Comparison of ENCODE assay signal across 8 mouse cellular contexts in genomic region chr17:28485977-28486400, GRCm38 (mm10). TPM values are rescaled to one million over a fixed set of nuclear protein-coding genes. Genes with fewer than 3 reads are reported as not detected.
DNase-seq lines count a peak whose midpoint lies in the region; ATAC-seq and TF ChIP-seq lines count a peak whose summit lies in the region.

No protein-coding gene starts in this region.

- TF ChIP-seq CTCF in heart, adult 2 months (IDR thresholded peaks at IDR 0.05): no peak
- no peak for TF ChIP-seq CTCF in kidney, adult 2 months (conservative IDR thresholded peaks at IDR 0.05; ENCODE audit: insufficient read depth, insufficient read length, low read depth, low read length)

- H3K79me2 ChIP-seq in heart, adult 2 months (replicated peaks; ENCODE audit: control insufficient read depth, insufficient read depth, low read length): no peaks in the 10 kb centered on the region

- no peaks in the 10 kb centered on the region for H3K27me3 ChIP-seq in embryonic facial prominence, embryonic 13.5 days
- H3K27me3 ChIP-seq in heart, adult 2 months (ENCODE audit: control insufficient read depth, insufficient read depth, low read length): no peaks in the 10 kb centered on the region
- H3K27me3 ChIP-seq in kidney, adult 2 months (replicated peaks; ENCODE audit: control insufficient read depth, insufficient read depth, low read length): no peaks in the 10 kb centered on the region
- no peaks in the 10 kb centered on the region for H3K27me3 ChIP-seq in limb, embryonic 11.5 days (ENCODE audit: control insufficient read depth, insufficient read depth, low read length)
- H3K27me3 ChIP-seq in midbrain, embryonic 14.5 days (ENCODE audit: control insufficient read depth, insufficient read depth, low read length): no peaks in the 10 kb centered on the region

- H3K27ac ChIP-seq in embryonic facial prominence, embryonic 13.5 days: peak overlapping the region; percentile 84
- H3K27ac ChIP-seq in heart, adult 2 months: peak overlapping the region; percentile 72
- H3K27ac ChIP-seq in kidney, adult 2 months (ENCODE audit: insufficient read depth, low read depth, low read length): peak overlapping the region; percentile 37; the same call in 1 of the 2 replicates
- peak overlapping the region; percentile 82 for H3K27ac ChIP-seq in limb, embryonic 11.5 days (replicated peaks; ENCODE audit: low read depth, low read length)
- H3K27ac ChIP-seq in midbrain, embryonic 14.5 days (replicated peaks; ENCODE audit: low read depth, low read length): peak overlapping the region; percentile 90

- TF ChIP-seq EP300 in heart, adult 2 months (IDR thresholded peaks at IDR 0.05; ENCODE audit: insufficient read depth, low read depth, low read length): no peak

- peak; percentile 99 for ATAC-seq in embryonic facial prominence, embryonic 13.5 days (ENCODE audit: insufficient number of reproducible peaks, insufficient read depth, low FRiP score, low TSS enrichment, low read depth)
- ATAC-seq in limb, embryonic 11.5 days (ENCODE audit: insufficient number of reproducible peaks, low FRiP score, low TSS enrichment, low read depth): peak; percentile 96
- peak; percentile 98 for ATAC-seq in midbrain, embryonic 14.5 days (ENCODE audit: low FRiP score, low TSS enrichment)

- WGBS in embryonic facial prominence, embryonic 13.5 days: under 1% methylated on average over 58 of the region's 58 CpGs
- WGBS in heart, adult 2 months: 4% methylated on average over 45 of the region's 58 CpGs
- 4% methylated on average over 55 of the region's 58 CpGs for WGBS in kidney, adult 2 months
- WGBS in limb, embryonic 11.5 days: 0% methylated on average over 48 of the region's 58 CpGs
- WGBS in midbrain, embryonic 14.5 days: under 1% methylated on average over 26 of the region's 58 CpGs

- no peaks in the 10 kb centered on the region for H3K36me3 ChIP-seq in embryonic facial prominence, embryonic 13.5 days
- no peaks in the 10 kb centered on the region for H3K36me3 ChIP-seq in heart, adult 2 months (ENCODE audit: control insufficient read depth, insufficient read depth, low read length)
- H3K36me3 ChIP-seq in kidney, adult 2 months (ENCODE audit: control insufficient read depth, insufficient read depth, low read length): no peaks in the 10 kb centered on the region
- H3K36me3 ChIP-seq in limb, embryonic 11.5 days (ENCODE audit: control insufficient read depth, insufficient read depth, low read length): no peaks in the 10 kb centered on the region
- no peaks in the 10 kb centered on the region for H3K36me3 ChIP-seq in midbrain, embryonic 14.5 days (ENCODE audit: control insufficient read depth, insufficient read depth, low read length)

- peaks cover 18% of the 10 kb centered on the region for H3K4me1 ChIP-seq in embryonic facial prominence, embryonic 13.5 days
- H3K4me1 ChIP-seq in heart, adult 2 months (ENCODE audit: control insufficient read depth, insufficient read depth, low read length): peaks cover 2% of the 10 kb centered on the region
- H3K4me1 ChIP-seq in kidney, adult 2 months (ENCODE audit: control insufficient read depth, insufficient read depth, low read length): peaks cover 6% of the 10 kb centered on the region; the same call in 1 of the 2 replicates
- H3K4me1 ChIP-seq in limb, embryonic 11.5 days (ENCODE audit: control insufficient read depth, insufficient read depth, low read length): 0 out of 2 replicates have a peak, but pooled peaks cover 3% of the 10 kb centered on the region
- H3K4me1 ChIP-seq in midbrain, embryonic 14.5 days (ENCODE audit: control insufficient read depth, insufficient read depth, low read length): 0 out of 2 replicates have a peak, but pooled peaks cover 6% of the 10 kb centered on the region

- peak; percentile 64; the same call in 1 of the 2 replicates for TF ChIP-seq POLR2A in heart, adult 2 months (IDR thresholded peaks at IDR 0.05; ENCODE audit: insufficient read depth, low read depth, low read length)
- peak; percentile 65 for TF ChIP-seq POLR2A in kidney, adult 2 months (IDR thresholded peaks at IDR 0.05; ENCODE audit: low read depth, low read length)

- DNase-seq in 416B (ENCODE audit: low read depth): peak; percentile 98
- peak; percentile 96 to 99 for DNase-seq in adrenal gland, postnatal 4 days (ENCODE audit: low spot score in 2 of 2)
- peak; percentile 99 to 100 for DNase-seq in heart, adult 2 months
- peak; percentile 99 for DNase-seq in kidney, adult 2 months
- DNase-seq in limb, embryonic 11.5 days (ENCODE audit: low spot score): peak; percentile 98
- peak; percentile 98 for DNase-seq in midbrain, embryonic 14.5 days
- peak; percentile 88 for DNase-seq in spleen, adult 12 weeks (ENCODE audit: low spot score)

- H3K9me3 ChIP-seq in embryonic facial prominence, embryonic 13.5 days: no peaks in the 10 kb centered on the region
- H3K9me3 ChIP-seq in limb, embryonic 11.5 days (ENCODE audit: control insufficient read depth, low read length): no peaks in the 10 kb centered on the region
- no peaks in the 10 kb centered on the region for H3K9me3 ChIP-seq in midbrain, embryonic 14.5 days (ENCODE audit: control insufficient read depth, low read length)

- peak overlapping the region; percentile 86 for H3K9ac ChIP-seq in embryonic facial prominence, embryonic 13.5 days
- H3K9ac ChIP-seq in heart, adult 2 months (ENCODE audit: low read depth, low read length): peak overlapping the region; percentile 88
- peak overlapping the region; percentile 90 for H3K9ac ChIP-seq in limb, embryonic 11.5 days (ENCODE audit: low read length)
- H3K9ac ChIP-seq in midbrain, embryonic 14.5 days (replicated peaks; ENCODE audit: low read length): peak overlapping the region; percentile 80

- peak overlapping the region; percentile 89 for H3K4me3 ChIP-seq in embryonic facial prominence, embryonic 13.5 days
- H3K4me3 ChIP-seq in heart, adult 2 months: peak overlapping the region; percentile 82
- H3K4me3 ChIP-seq in kidney, adult 2 months (ENCODE audit: insufficient read depth, low read depth, low read length): peak overlapping the region; percentile 85
- H3K4me3 ChIP-seq in limb, embryonic 11.5 days (ENCODE audit: low read depth, low read length): peak overlapping the region; percentile 74
- H3K4me3 ChIP-seq in midbrain, embryonic 14.5 days (replicated peaks; ENCODE audit: low read depth, low read length): peak overlapping the region; percentile 83

- intact Hi-C loops in heart, adult 2 months (cut with DNase I): loop anchor here (2.0 kb wide), 3 partner anchors 25 to 79 kb away; no protein-coding TSS in a partner anchor

- peak overlapping the region; percentile 71 for H3K4me2 ChIP-seq in embryonic facial prominence, embryonic 13.5 days
- H3K4me2 ChIP-seq in limb, embryonic 11.5 days (ENCODE audit: low read depth, severe bottlenecking): peak overlapping the region; percentile 70
- peak overlapping the region; percentile 71 for H3K4me2 ChIP-seq in midbrain, embryonic 14.5 days (ENCODE audit: low read length)

RNA-seq across cellular contexts. Expression of gene Fkbp5, which starts 31.3 kb away (rescaled TPM):
- total RNA-seq in adrenal gland, postnatal 4 days (2021): 100 to 1,000 TPM in 1 of 2 experiments, 10 to 100 TPM in 1; 95.8 to 104 TPM
- 23.3 and 24.5 TPM in 2 replicates for polyA plus RNA-seq in embryonic facial prominence, embryonic 13.5 days (2015; fragmentation: Nextera tagmentation; extraction: Ambion mirVana)
- 10 to 100 TPM; 63.3 to 70.2 TPM for total RNA-seq in heart, adult 2 months (2021)
- 7.8 and 8.5 TPM in 2 replicates for polyA plus RNA-seq in heart, adult 2 months (2012; rRNA removed)
- polyA plus RNA-seq in kidney, adult 2 months (2012; rRNA removed): 13.4 and 14.3 TPM in 2 replicates
- polyA plus RNA-seq in limb, embryonic 11.5 days (2014; fragmentation: Nextera tagmentation; extraction: Ambion mirVana): 11.6 and 12.2 TPM in 2 replicates
- polyA plus RNA-seq in midbrain, embryonic 14.5 days (2014; fragmentation: Nextera tagmentation; extraction: Ambion mirVana): 11.6 and 22.2 TPM in 2 replicates

RNA-seq across cellular contexts. Expression of gene Armc12, which starts 44.6 kb away (rescaled TPM):
- total RNA-seq in adrenal gland, postnatal 4 days (2021): under 1 TPM in 1 of 2 experiments, not detected in 1; 0.22 TPM
- not detected in 2 replicates for polyA plus RNA-seq in embryonic facial prominence, embryonic 13.5 days (2015; fragmentation: Nextera tagmentation; extraction: Ambion mirVana)
- not detected for total RNA-seq in heart, adult 2 months (2021)
- 0.33 and 0.47 TPM in 2 replicates for polyA plus RNA-seq in heart, adult 2 months (2012; rRNA removed)
- 0.20 TPM in 1 of 2 replicates, not detected in the other for polyA plus RNA-seq in kidney, adult 2 months (2012; rRNA removed)
- polyA plus RNA-seq in limb, embryonic 11.5 days (2014; fragmentation: Nextera tagmentation; extraction: Ambion mirVana): not detected in 2 replicates
- not detected in 2 replicates for polyA plus RNA-seq in midbrain, embryonic 14.5 days (2014; fragmentation: Nextera tagmentation; extraction: Ambion mirVana)

Comparison
In these comparisons a context has a peak if more than half of its experiments do, and no peak if none do; other contexts are left out.
1. Peak in every context shown above with its lines: DNase-seq, ATAC-seq, H3K4me3 ChIP-seq and H3K27ac ChIP-seq.
2. H3K27ac ChIP-seq: peak in every context shown above with its lines; median percentile 90 in midbrain, embryonic 14.5 days; 84 in embryonic facial prominence, embryonic 13.5 days; 82 in limb, embryonic 11.5 days; 72 in heart, adult 2 months; 37 in kidney, adult 2 months.